Mouse (Mus musculus): ENCODE results near the gene Cd72.
"Not testable (repeated sequence)": the region's sequence is repeated elsewhere in the genome, so short reads cannot be mapped to it uniquely, and the experiment has no call there.

The Cd72 gene

GRCm38 (mm10) chr4:43454041-43454836 is at the start of gene Cd72:
Gene Cd72 (minus strand): TSS chr4:43454628.
- no peak for DNase-seq

- DNase-seq: no peak
These were observed 49.1 kb upstream of the Cd72 start for GRCm38 (mm10) chr4:43503506-43503905.

- DNase-seq: no peak
These were observed 48.6 kb upstream of the Cd72 start for GRCm38 (mm10) chr4:43503041-43503440.

GRCm38 (mm10) chr4:43499407-43500333 is 45.2 kb upstream of the Cd72 start, which contains the start of gene Arhgef39:
Gene Arhgef39 (minus strand): TSS chr4:43499695.
- peak; percentile 93 for DNase-seq

DNA sequence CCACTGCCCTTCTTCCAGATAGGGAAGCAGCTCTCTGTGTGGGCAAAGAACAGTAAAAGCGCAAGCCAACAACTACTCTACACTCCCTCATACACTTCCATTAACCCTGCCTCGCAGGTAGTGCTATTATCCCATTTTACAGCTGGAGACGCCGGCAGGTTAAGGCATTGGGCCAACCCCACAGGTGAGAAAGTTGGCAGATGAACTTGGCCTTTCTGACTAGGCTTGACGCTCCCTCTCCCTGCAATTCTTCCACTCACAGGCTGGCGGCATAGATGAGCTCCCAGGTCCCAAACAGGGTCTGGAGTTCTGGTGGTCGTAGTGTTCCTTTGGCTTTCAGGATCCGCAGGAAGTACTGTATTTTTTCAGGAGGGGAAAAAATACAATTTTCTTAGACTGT is 44.6 kb upstream of the Cd72 start:
- no peak for DNase-seq

- DNase-seq: no peak
These were observed 43.5 kb upstream of the Cd72 start for GRCm38 (mm10) chr4:43497946-43498345.

DNA sequence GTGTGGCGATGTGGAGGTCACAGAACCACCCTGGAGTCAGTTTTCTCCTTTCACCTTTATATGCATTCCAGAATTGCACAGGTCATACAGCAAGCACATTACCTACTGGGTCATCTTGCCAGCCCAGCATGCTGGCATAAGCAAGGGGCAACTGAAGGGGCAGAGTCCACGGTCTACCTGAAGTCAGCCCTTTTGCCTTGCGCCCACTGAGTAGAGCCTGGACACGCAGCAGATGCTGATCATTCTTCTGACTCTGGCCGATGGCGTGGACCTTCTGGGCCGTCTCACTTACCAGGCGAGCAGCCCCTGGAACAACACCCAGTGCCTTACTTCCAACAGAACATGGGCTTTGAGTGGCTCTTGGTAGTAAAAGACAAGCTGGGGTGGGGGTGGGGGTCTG is 43.0 kb upstream of the Cd72 start:
- peak; percentile 67 for DNase-seq

DNA sequence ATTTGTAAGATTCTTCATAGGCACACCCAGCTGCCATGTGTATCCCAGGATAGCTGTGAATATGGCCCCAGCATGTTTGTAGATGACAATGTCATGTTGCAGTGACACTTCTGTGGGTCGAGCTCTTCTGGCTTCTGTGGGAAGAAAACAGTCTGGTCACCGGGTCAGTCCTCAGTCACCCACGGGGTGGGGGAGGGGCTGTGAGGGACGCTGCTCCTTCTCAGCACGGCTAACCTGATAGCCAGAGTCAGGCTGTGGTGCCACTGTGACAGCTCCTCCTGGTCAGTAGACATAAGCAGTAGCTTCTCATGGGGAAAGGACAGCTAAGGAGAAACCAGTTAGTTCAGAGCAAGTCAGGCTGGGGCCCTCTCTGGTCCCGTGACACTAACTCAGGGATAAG is 42.2 kb upstream of the Cd72 start:
- no peak for DNase-seq

DNA sequence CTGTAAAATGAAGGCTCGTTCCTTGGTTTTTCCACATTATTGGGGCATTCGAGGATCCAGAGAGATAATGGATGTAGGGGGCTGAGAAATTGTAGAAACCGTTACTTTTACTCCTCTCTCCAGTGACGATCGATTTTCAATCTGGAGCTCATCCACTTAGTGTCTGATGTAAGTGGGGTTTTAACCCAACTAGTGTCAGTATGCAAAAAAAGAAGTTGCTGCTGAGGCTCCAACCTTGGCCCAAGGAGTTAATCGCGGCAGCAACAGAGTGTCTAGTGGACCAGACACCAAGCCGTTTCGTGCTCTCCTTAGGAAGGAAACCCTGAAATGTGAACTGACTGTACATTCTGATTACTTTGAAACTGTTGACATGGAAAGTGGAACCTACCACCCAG is 39.4 kb upstream of the Cd72 start:
- no peak for DNase-seq

- peak; percentile 99 for DNase-seq
These were observed 38.9 kb upstream of the Cd72 start for GRCm38 (mm10) chr4:43493186-43493845.

GRCm38 (mm10) chr4:43492821-43493185 is 38.4 kb upstream of the Cd72 start, which contains the start of gene Ccdc107:
Gene Ccdc107 (plus strand): TSS chr4:43492900.
- peak; percentile 96 for DNase-seq

- no peak for DNase-seq
These were observed 37.8 kb upstream of the Cd72 start for GRCm38 (mm10) chr4:43492101-43492820.

DNA sequence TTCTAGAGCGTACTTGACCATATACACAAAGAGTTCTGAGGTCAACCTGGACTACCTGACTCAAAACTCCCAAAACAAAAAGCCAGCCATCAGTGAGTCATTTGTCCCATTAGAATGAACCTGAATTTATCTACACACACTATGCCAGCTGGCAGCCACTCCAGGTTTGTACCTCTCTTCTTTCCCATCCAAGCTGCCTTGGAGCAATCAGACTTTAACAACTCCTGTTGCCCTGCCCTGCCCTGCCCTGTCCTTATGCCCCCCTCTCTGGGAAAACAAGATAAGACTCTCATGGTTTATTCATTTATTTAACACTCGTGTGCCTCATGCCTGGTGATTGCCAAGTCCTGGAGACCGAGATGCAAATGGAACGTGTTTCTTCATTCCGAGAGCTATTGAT is 36.4 kb upstream of the Cd72 start:
- DNase-seq: no peak

DNA sequence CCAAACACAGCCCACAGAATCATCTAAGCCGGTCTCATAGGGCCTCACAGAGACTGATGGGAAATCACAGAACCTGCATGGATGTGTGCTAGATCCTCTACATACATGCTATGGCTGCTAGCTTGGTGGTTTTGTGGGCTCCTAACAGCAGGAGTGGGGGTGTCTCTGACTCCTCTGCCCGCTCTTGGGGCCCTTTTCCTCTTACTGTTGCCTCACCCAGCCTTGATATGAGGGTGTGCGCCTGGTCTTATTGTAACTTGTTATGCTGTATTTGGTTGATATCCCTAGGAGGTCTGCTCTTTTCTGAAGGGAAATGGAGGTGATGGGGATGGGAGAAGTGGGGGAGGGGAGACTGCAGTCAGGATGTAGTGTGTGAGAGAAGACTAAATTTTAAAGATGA is 35.2 kb upstream of the Cd72 start:
- DNase-seq: no peak

DNA sequence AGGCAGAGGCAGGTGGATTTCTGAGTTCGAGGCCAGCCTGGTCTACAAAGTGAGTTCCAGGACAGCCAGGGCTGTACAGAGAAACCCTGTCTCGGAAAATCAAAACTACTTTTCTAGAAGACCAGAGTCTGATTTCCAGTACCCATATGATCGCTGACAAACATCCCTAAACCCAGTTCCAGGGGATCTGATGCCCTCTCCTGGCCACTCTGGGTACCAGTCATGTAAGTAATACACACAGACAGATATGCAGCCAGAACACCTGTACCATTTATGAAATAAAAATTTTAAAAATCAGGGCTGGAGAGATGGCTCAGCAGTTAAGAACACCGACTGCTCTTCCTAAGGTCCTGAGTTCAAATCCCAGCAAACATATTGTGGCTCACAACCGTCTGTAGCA is 31.2 kb upstream of the Cd72 start:
- not testable (repeated sequence) for DNase-seq

GRCm38 (mm10) chr4:43483535-43484091 is 29.2 kb upstream of the Cd72 start, which contains the start of gene Sit1:
Gene Sit1 (minus strand): TSS chr4:43483734.
- DNase-seq: no peak

- DNase-seq: no peak
These were observed 28.2 kb upstream of the Cd72 start for GRCm38 (mm10) chr4:43482591-43482990.

- no peak for DNase-seq
These were observed 27.5 kb upstream of the Cd72 start for GRCm38 (mm10) chr4:43481894-43482456.

DNA sequence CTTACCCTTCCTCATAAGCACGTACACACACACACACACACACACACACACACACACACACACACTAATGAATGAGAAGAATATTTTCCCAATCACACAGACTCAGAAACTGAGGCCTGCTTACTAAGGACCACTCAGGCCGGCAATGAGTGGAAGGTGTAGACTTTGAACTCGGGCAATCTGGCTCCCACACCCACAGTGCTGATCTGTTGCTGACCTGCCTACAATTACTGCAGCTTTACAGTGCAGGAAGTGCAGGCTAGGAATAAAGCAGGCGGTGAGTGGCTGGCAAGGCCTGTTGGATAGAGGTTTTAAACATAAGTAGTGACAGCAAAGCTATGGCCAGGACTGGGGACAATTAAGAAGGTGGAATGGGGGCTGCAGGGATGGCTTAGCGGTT is 26.6 kb upstream of the Cd72 start:
- DNase-seq: no peak

DNA sequence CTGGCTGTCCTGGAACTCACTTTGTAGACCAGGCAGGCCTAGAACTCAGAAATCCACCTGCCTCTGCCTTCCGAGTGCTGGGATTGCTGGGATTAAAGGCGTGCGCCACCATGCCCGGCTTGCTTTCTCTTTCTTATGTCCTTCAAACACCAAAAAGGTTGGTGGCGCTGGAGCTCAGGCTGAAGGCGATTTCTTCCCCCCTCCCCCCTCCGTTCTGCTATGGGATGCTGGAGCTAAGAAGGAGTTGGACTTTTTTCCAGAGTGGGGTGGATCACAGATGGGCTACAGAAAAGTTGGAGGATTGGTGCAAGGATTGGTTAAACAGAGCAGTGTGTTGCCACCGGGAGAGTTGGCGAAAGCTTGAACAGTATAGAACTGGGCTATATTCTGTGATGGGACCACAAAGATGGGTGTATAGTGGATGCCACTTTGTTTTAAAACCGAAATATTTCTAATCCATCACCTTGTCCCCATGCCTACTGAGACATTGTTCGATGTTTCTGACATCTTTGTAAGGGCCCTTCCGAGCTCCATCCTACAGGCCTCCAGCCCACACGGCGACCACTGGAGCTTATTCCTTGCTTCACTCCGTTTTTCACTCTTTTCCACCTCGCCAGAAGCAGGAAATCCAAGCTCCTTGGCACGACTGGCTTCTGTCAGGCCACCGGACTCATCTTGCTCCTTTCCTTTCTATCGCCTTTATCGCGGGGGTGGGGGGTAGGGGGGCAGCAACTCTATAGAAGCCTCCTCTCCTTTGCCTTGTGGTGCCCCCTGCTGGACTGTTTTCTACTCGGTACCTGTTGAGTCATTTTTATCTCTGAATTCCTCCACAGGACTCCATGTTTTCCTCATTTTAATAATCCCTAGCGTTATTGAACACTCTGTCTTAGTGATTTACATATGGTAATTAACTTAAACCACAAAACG is 24.7 kb upstream of the Cd72 start:
- DNase-seq: peak; percentile 66

GRCm38 (mm10) chr4:43478534-43478858 is 24.1 kb upstream of the Cd72 start:
- no peak for DNase-seq
